Comparison of ENCODE assay signal across 9 mouse cellular contexts in the genomic region with DNA sequence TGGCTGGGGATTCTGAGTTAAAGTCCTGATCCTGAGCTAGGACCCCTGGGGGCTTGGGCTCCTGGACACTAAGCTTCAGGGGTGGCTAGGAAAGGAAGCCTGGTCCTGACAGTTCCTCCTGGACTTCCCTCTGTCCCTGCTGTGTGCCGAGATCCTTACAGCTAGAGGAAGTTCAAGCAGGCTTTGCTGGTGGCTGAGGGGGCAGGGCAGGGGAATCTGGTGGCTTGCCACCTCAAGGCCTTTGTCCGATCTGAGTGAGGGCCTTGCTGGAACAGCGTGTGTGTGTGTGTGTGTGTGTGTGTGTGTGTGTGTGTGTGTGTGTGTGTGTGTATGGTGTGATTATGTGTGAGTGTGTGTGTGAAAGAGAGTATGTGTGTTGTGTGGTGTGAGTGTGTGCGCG. TPM values are rescaled to one million over a fixed set of nuclear protein-coding genes. Genes with fewer than 3 reads are reported as not detected.
DNase-seq lines count a peak whose midpoint lies in the region; ATAC-seq and TF ChIP-seq lines count a peak whose summit lies in the region.
"Had no signal": no experiment of that assay in that cellular context is flagged by ENCODE, and none has a peak within 500 bp of the region (broad histone marks: within the 10 kb centered on the region; RNA-seq: fewer than 3 reads in every experiment).

No protein-coding gene starts in this region.

- ATAC-seq in heart, embryonic 16.5 days (replicated peaks; ENCODE audit: extremely low read depth, insufficient read depth, low FRiP score), result no peak
- ATAC-seq in midbrain, embryonic 16.5 days, result no peak

- peaks cover 23% of the 10 kb centered on the region; the same call in 1 of the 2 replicates for H3K27me3 ChIP-seq in heart, embryonic 10.5 days (ENCODE audit: insufficient read depth, poor library complexity, severe bottlenecking)
- H3K27me3 ChIP-seq in heart, embryonic 16.5 days (ENCODE audit: control insufficient read depth, insufficient read depth, low read length), result no peaks in the 10 kb centered on the region
- H3K27me3 ChIP-seq in midbrain, embryonic 16.5 days (ENCODE audit: control insufficient read depth, insufficient read depth, low read depth, low read length), result no peaks in the 10 kb centered on the region; the same call in 1 of the 2 replicates

- H3K36me3 ChIP-seq in heart, embryonic 10.5 days, result peaks cover 13% of the 10 kb centered on the region; the same call in 1 of the 2 replicates
- H3K36me3 ChIP-seq in heart, embryonic 16.5 days (ENCODE audit: control insufficient read depth, insufficient read depth), result no peaks in the 10 kb centered on the region
- no peaks in the 10 kb centered on the region for H3K36me3 ChIP-seq in midbrain, embryonic 16.5 days (ENCODE audit: control insufficient read depth, insufficient read depth, low read length)

- no peak overlapping the region for H3K4me3 ChIP-seq in heart, embryonic 10.5 days
- H3K4me3 ChIP-seq in lung, adult 2 months (replicated peaks; ENCODE audit: extremely low read depth, low read depth, low read length), result no peak overlapping the region
- no peak overlapping the region for H3K4me3 ChIP-seq in heart, embryonic 16.5 days (ENCODE audit: low read length)
- no peak overlapping the region for H3K4me3 ChIP-seq in midbrain, embryonic 16.5 days (ENCODE audit: low read depth, low read length)

- H3K4me2 ChIP-seq in heart, embryonic 16.5 days (ENCODE audit: low read depth, low read length), result no peak overlapping the region
- no peak overlapping the region for H3K4me2 ChIP-seq in midbrain, embryonic 16.5 days (ENCODE audit: low read length)

- peaks cover 74% of the 10 kb centered on the region for H3K4me1 ChIP-seq in heart, embryonic 10.5 days
- peaks cover 25% of the 10 kb centered on the region for H3K4me1 ChIP-seq in lung, adult 2 months (ENCODE audit: control insufficient read depth, insufficient read depth, low read length)
- H3K4me1 ChIP-seq in heart, embryonic 16.5 days (ENCODE audit: control insufficient read depth, insufficient read depth, low read length), result peaks cover 21% of the 10 kb centered on the region
- peaks cover 29% of the 10 kb centered on the region for H3K4me1 ChIP-seq in midbrain, embryonic 16.5 days (ENCODE audit: control insufficient read depth, insufficient read depth, low read length)

- intact Hi-C loops in heart, postnatal 14 days (cut with DNase I), result no loop called here
- intact Hi-C loops in gastrocnemius, postnatal 14 days (cut with DNase I; ENCODE audit: low total_unique reads), result no loop called here

- TF ChIP-seq CTCF in lung, adult 2 months (IDR thresholded peaks at IDR 0.05; ENCODE audit: insufficient read depth, low read length), result no peak

- H3K9ac ChIP-seq in heart, embryonic 16.5 days (ENCODE audit: low read length), result no peak overlapping the region
- H3K9ac ChIP-seq in midbrain, embryonic 16.5 days (ENCODE audit: low read depth, low read length), result 0 out of 2 replicates have a peak overlapping the region, but pooled peaks have one; percentile 20

- no peak for DNase-seq in heart, embryonic 10.5 days (ENCODE audit: low spot score)
- DNase-seq in heart, postnatal 14 days, result no peak
- DNase-seq in lung, postnatal 10 days, result peak; percentile 57
- no peak for DNase-seq in lung, adult 2 months
- no peak for DNase-seq in gastrocnemius, postnatal 14 days
- no peak for DNase-seq in layer of hippocampus, postnatal 25 days (ENCODE audit: extremely low spot score in 1 of 2, low spot score in 1 of 2)
- DNase-seq: cerebellum, adult 9-10 months had no signal

- H3K9me3 ChIP-seq in heart, embryonic 10.5 days, result no peaks in the 10 kb centered on the region
- H3K9me3 ChIP-seq in heart, embryonic 16.5 days (replicated peaks; ENCODE audit: control insufficient read depth, low read length), result no peaks in the 10 kb centered on the region
- H3K9me3 ChIP-seq in midbrain, embryonic 16.5 days (replicated peaks; ENCODE audit: control insufficient read depth, low read length, poor library complexity, severe bottlenecking), result no peaks in the 10 kb centered on the region

- WGBS in heart, embryonic 10.5 days, result 44% methylated on average over 5 of the region's 5 CpGs
- 45% methylated on average over 5 of the region's 5 CpGs for WGBS in lung, adult 2 months
- WGBS in heart, embryonic 16.5 days, result 66% methylated on average over 5 of the region's 5 CpGs
- 43% methylated on average over 5 of the region's 5 CpGs for WGBS in midbrain, embryonic 16.5 days

- peak overlapping the region; percentile 84 for H3K27ac ChIP-seq in heart, embryonic 10.5 days
- peak overlapping the region; percentile 84 for H3K27ac ChIP-seq in heart, embryonic 16.5 days (ENCODE audit: low read length)
- H3K27ac ChIP-seq in midbrain, embryonic 16.5 days (ENCODE audit: low read length), result 0 out of 2 replicates have a peak overlapping the region, but pooled peaks have one; percentile 22

- TF ChIP-seq POLR2A in lung, adult 2 months (IDR thresholded peaks at IDR 0.05; ENCODE audit: borderline replicate concordance, extremely low read depth, low read depth, low read length), result no peak

RNA-seq across cellular contexts. Expression of a gene that starts 8.5 kb away (rescaled TPM):
- polyA plus RNA-seq in heart, embryonic 10.5 days (2016; fragmentation: Nextera tagmentation; extraction: Ambion mirVana), result 1.0 and 2.1 TPM in 2 replicates
- 10 to 100 TPM; 22.0 to 23.1 TPM for total RNA-seq in heart, postnatal 14 days (2021)
- 28.8 and 32.4 TPM in 2 replicates for polyA plus RNA-seq in lung, adult 2 months (2012; rRNA removed)
- polyA plus RNA-seq in heart, embryonic 16.5 days (2015; fragmentation: Nextera tagmentation; extraction: Ambion mirVana), result 2.1 and 2.8 TPM in 2 replicates
- polyA plus RNA-seq in midbrain, embryonic 16.5 days (2015; fragmentation: Nextera tagmentation; extraction: Ambion mirVana), result 4.7 and 6.2 TPM in 2 replicates
- 1 to 10 TPM; 8.2 to 8.6 TPM for total RNA-seq in gastrocnemius, postnatal 14 days (2021)
- total RNA-seq in layer of hippocampus, postnatal 25 days (2021), result 1 to 10 TPM; 5.2 to 6.6 TPM

RNA-seq across cellular contexts. Expression of a gene that starts 48.0 kb away (rescaled TPM):
- polyA plus RNA-seq in heart, embryonic 10.5 days (2016; fragmentation: Nextera tagmentation; extraction: Ambion mirVana), result 1.5 and 1.7 TPM in 2 replicates
- total RNA-seq in heart, postnatal 14 days (2021), result 1 to 10 TPM in 1 of 2 experiments, under 1 TPM in 1; 0.37 to 2.2 TPM
- 7.5 and 16.8 TPM in 2 replicates for polyA plus RNA-seq in lung, adult 2 months (2012; rRNA removed)
- 0.59 and 0.65 TPM in 2 replicates for polyA plus RNA-seq in heart, embryonic 16.5 days (2015; fragmentation: Nextera tagmentation; extraction: Ambion mirVana)
- polyA plus RNA-seq in midbrain, embryonic 16.5 days (2015; fragmentation: Nextera tagmentation; extraction: Ambion mirVana), result 0.66 and 0.74 TPM in 2 replicates
- total RNA-seq in gastrocnemius, postnatal 14 days (2021), result not detected
- 1 to 10 TPM; 1.4 to 3.5 TPM for total RNA-seq in layer of hippocampus, postnatal 25 days (2021)

Comparison
In these comparisons a context has a peak if more than half of its experiments do, and no peak if none do; other contexts are left out.
1. H3K27ac ChIP-seq: peak in every context shown above with its lines; median percentile 84 in heart, embryonic 10.5 days; 84 in heart, embryonic 16.5 days; 22 in midbrain, embryonic 16.5 days.